8 mouse cellular contexts compared by ENCODE assay signal in the genomic region with DNA sequence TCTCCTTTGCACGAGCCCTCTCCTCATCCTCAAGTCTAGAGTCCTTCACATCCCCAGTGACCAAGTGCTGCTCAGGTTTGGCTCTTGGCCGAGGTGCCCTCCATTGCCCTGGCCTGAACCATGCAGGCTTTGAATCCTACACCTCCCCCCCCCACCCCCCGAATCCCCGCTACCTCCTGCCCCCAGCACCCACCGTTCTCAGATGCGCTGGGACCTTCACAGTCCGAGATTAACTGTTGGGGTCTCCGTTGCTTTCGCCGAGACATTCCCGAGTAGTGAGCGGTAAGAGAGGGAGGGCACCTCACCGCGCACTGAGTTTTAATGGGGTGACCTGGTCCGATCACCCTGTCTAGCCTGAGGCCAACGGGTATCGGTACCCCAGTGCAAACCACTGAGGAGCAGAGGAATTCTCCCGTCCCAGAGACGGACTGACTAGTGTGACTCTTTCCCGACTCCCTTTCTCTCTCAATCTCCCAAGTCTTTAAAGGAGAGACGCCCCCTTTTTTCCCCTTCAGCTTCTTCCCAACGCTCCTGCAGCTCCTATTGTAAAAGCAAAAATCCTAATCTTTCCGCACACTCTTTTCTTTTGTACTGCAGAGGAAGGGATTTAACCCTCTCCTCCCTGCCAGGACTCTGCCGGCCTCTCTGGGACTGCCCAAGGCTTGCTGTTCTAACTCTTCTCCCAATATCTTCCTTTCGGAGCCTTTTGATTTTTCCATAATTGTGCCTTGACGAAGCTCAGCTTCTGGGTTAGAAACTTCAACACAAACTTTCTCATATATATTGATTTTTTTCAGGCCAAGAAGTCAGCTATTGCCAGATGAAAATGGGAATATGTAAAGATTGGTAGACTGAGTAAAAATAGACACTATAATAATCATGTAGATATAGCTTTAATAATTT. TPM values are rescaled to one million over a fixed set of nuclear protein-coding genes. Genes with fewer than 3 reads are reported as not detected.
A peak's percentile ranks its signal among the peaks of the same experiment; 100 is the strongest.
DNase-seq lines count a peak whose midpoint lies in the region; ATAC-seq and TF ChIP-seq lines count a peak whose summit lies in the region.

A gene (minus strand): TSS at position 853 of the 903 bp plus-strand sequence.

- no peaks in the 10 kb centered on the region for H3K9me3 ChIP-seq in kidney, embryonic 16.5 days (ENCODE audit: low read length)
- H3K9me3 ChIP-seq in hindbrain, embryonic 12.5 days (replicated peaks), result no peaks in the 10 kb centered on the region
- no peaks in the 10 kb centered on the region for H3K9me3 ChIP-seq in liver, embryonic 14.5 days (ENCODE audit: control insufficient read depth, low read length)

- H3K27me3 ChIP-seq in kidney, embryonic 16.5 days (ENCODE audit: insufficient read depth, low read length), result peaks cover 20% of the 10 kb centered on the region
- H3K27me3 ChIP-seq in hindbrain, embryonic 12.5 days, result peaks cover 3% of the 10 kb centered on the region
- H3K27me3 ChIP-seq in liver, embryonic 14.5 days (ENCODE audit: control insufficient read depth, insufficient read depth, low read length), result peaks cover 53% of the 10 kb centered on the region

- no peak for TF ChIP-seq CTCF in cortical plate, adult 2 months (IDR thresholded peaks at IDR 0.05; ENCODE audit: extremely low read depth, insufficient read depth, low read length)
- no peak for TF ChIP-seq CTCF in liver, embryonic 14.5 days (IDR thresholded peaks at IDR 0.05; ENCODE audit: low read depth)

- DNase-seq in kidney, postnatal 25 days, result no peak
- DNase-seq in liver, embryonic 14.5 days (ENCODE audit: low read depth in 3 of 3, low spot score in 3 of 3), result no peak
- no peak for DNase-seq in thymus, postnatal 14 days
- no peak for DNase-seq in urinary bladder, postnatal 36 days (ENCODE audit: low spot score in 2 of 2)
- DNase-seq in adrenal gland, postnatal 10 days, result no peak

- 0 out of 2 replicates have a peak, but pooled peaks have one; percentile 46 for ATAC-seq in kidney, embryonic 16.5 days (ENCODE audit: low FRiP score, low TSS enrichment)
- peak; percentile 75 for ATAC-seq in hindbrain, embryonic 12.5 days (ENCODE audit: low FRiP score)
- no peak for ATAC-seq in liver, embryonic 14.5 days (ENCODE audit: insufficient read depth)

- peak within 1 kb of the TSS; percentile 70 for H3K4me2 ChIP-seq in kidney, embryonic 16.5 days (replicated peaks; ENCODE audit: low read depth, low read length)
- H3K4me2 ChIP-seq in hindbrain, embryonic 12.5 days (replicated peaks), result peak within 1 kb of the TSS; percentile 85
- peak within 1 kb of the TSS; percentile 13; the same call in 1 of the 2 replicates for H3K4me2 ChIP-seq in liver, embryonic 14.5 days (ENCODE audit: low read depth)

- WGBS in kidney, embryonic 16.5 days, result 1% methylated on average over 26 of the region's 26 CpGs
- under 1% methylated on average over 26 of the region's 26 CpGs for WGBS in hindbrain, embryonic 12.5 days
- 3% methylated on average over 26 of the region's 26 CpGs for WGBS in liver, embryonic 14.5 days (ENCODE audit: insufficient replicate concordance)

- H3K9ac ChIP-seq in kidney, embryonic 16.5 days (replicated peaks; ENCODE audit: low read length), result peak within 1 kb of the TSS; percentile 61
- H3K9ac ChIP-seq in hindbrain, embryonic 12.5 days, result peak within 1 kb of the TSS; percentile 76
- H3K9ac ChIP-seq in liver, embryonic 14.5 days (replicated peaks), result no peak within 1 kb of the TSS

- H3K4me3 ChIP-seq in kidney, embryonic 16.5 days (ENCODE audit: low read length), result peak within 1 kb of the TSS; percentile 43
- H3K4me3 ChIP-seq in cortical plate, adult 2 months (ENCODE audit: insufficient read depth, low read length), result peak within 1 kb of the TSS; percentile 38
- H3K4me3 ChIP-seq in hindbrain, embryonic 12.5 days, result peak within 1 kb of the TSS; percentile 57
- peak within 1 kb of the TSS in 1 of 2 experiments; percentile 42; a peak in 2 of 4 replicates for H3K4me3 ChIP-seq in liver, embryonic 14.5 days (ENCODE audit: insufficient read depth in 1 of 2, low read depth in 2 of 2, low read length in 2 of 2)

- H3K36me3 ChIP-seq in kidney, embryonic 16.5 days (ENCODE audit: insufficient read depth, low read length), result no peaks in the 10 kb centered on the region
- H3K36me3 ChIP-seq in hindbrain, embryonic 12.5 days, result no peaks in the 10 kb centered on the region
- no peaks in the 10 kb centered on the region for H3K36me3 ChIP-seq in liver, embryonic 14.5 days (replicated peaks; ENCODE audit: control insufficient read depth, insufficient read depth, low read depth)

- no peak for TF ChIP-seq POLR2A in cortical plate, adult 2 months (IDR thresholded peaks at IDR 0.05; ENCODE audit: extremely low read depth, insufficient read depth, low read length)

- no peak for TF ChIP-seq EP300 in liver, embryonic 14.5 days (IDR thresholded peaks at IDR 0.05; ENCODE audit: low read depth)

- no peak within 1 kb of the TSS for H3K27ac ChIP-seq in kidney, embryonic 16.5 days (ENCODE audit: low read length)
- 0 out of 2 replicates have a peak within 1 kb of the TSS, but pooled peaks have one; percentile 3 for H3K27ac ChIP-seq in cortical plate, adult 2 months (ENCODE audit: insufficient read depth, low read length)
- peak within 1 kb of the TSS; percentile 88 for H3K27ac ChIP-seq in hindbrain, embryonic 12.5 days
- H3K27ac ChIP-seq in liver, embryonic 14.5 days, result no peak within 1 kb of the TSS

- peaks cover 9% of the 10 kb centered on the region; the same call in 1 of the 2 replicates for H3K4me1 ChIP-seq in kidney, embryonic 16.5 days (ENCODE audit: insufficient read depth, low read length)
- H3K4me1 ChIP-seq in cortical plate, adult 2 months (ENCODE audit: control insufficient read depth, insufficient read depth, low read length), result no peaks in the 10 kb centered on the region
- H3K4me1 ChIP-seq in hindbrain, embryonic 12.5 days, result peaks cover 28% of the 10 kb centered on the region
- no peaks in the 10 kb centered on the region for H3K4me1 ChIP-seq in liver, embryonic 14.5 days (replicated peaks; ENCODE audit: control insufficient read depth in 2 of 2, insufficient read depth in 2 of 2, low read length in 1 of 2)

RNA-seq across cellular contexts. Expression of the gene that starts here (rescaled TPM):
- polyA plus RNA-seq in kidney, embryonic 16.5 days (2015; fragmentation: Nextera tagmentation; extraction: Ambion mirVana), result 39.1 and 46.0 TPM in 2 replicates
- 24.6 and 26.5 TPM in 2 replicates for polyA plus RNA-seq in cortical plate, adult 2 months (2012; rRNA removed)
- 60.7 and 62.8 TPM in 2 replicates for polyA plus RNA-seq in hindbrain, embryonic 12.5 days (2016; fragmentation: Nextera tagmentation; extraction: Ambion mirVana)
- 0.76 and 0.84 TPM in 2 replicates for polyA plus RNA-seq in liver, embryonic 14.5 days (2012; rRNA removed)
- polyA plus RNA-seq in liver, embryonic 14.5 days (2014; fragmentation: Nextera tagmentation; extraction: Ambion mirVana), result 0.54 and 0.66 TPM in 2 replicates
- 10 to 100 TPM in 1 of 2 experiments, 1 to 10 TPM in 1; 7.2 to 10.1 TPM for total RNA-seq in adrenal gland, postnatal 10 days (2021)

Comparison
In these comparisons a context has a peak if more than half of its experiments do, and no peak if none do; other contexts are left out.
1. RNA of the gene that starts here (polyA plus RNA-seq): 60.7 to 62.8 TPM in hindbrain, embryonic 12.5 days, 39.1 to 46.0 TPM in kidney, embryonic 16.5 days and 24.6 to 26.5 TPM in cortical plate, adult 2 months; 0.54 to 0.84 TPM in liver, embryonic 14.5 days; every median in the first group is over 10 times any median in the second.
2. H3K27ac ChIP-seq: peak in cortical plate, adult 2 months (single experiment) and hindbrain, embryonic 12.5 days (single experiment); none in kidney, embryonic 16.5 days (single experiment) and liver, embryonic 14.5 days (single experiment).
3. H3K4me2 ChIP-seq: peak in every context shown above with its lines; median percentile 85 in hindbrain, embryonic 12.5 days; 70 in kidney, embryonic 16.5 days; 13 in liver, embryonic 14.5 days.